Mouse (Mus musculus) heart, adult 2 months (tissue): ENCODE results near the gene Pla2g7. TPM values are rescaled to one million over a fixed set of nuclear protein-coding genes. Genes with fewer than 3 reads are reported as not detected.
A peak's percentile ranks its signal among the peaks of the same experiment; 100 is the strongest.

Experiments used
- DNase-seq, 2 experiments: peaks; one replicate each; pipeline ENCODE4 v3.0.0; 2021
- H3K27ac ChIP-seq: fragments of 200-600 bp; 2 replicates; pipeline ENCODE4 v1.8.1; 2022
- H3K27me3 ChIP-seq: fragments of 200-500 bp; 2 replicates; pipeline ENCODE4 v1.6.1; 2012; ENCODE audit warnings: mild to moderate bottlenecking, low read length, inconsistent platforms, mixed read lengths; ENCODE audit not compliant: control insufficient read depth, insufficient read depth
- H3K36me3 ChIP-seq: fragments of 200-500 bp; 2 replicates; pipeline ENCODE4 v1.6.1; 2012; ENCODE audit warnings: low read length, inconsistent platforms; ENCODE audit not compliant: control insufficient read depth, insufficient read depth
- H3K4me1 ChIP-seq: fragments of 200-500 bp; 2 replicates; pipeline ENCODE4 v1.6.1; 2011; ENCODE audit warnings: low read length; ENCODE audit not compliant: control insufficient read depth, insufficient read depth
- H3K4me3 ChIP-seq: fragments of 200-600 bp; 2 replicates; pipeline ENCODE4 v1.8.1; 2022
- H3K79me2 ChIP-seq: fragments of 200-500 bp; replicated peaks from 2 replicates; pipeline ENCODE4 v1.6.1; 2012; ENCODE audit warnings: mild to moderate bottlenecking, inconsistent platforms, low read length, moderate library complexity, mixed read lengths; ENCODE audit not compliant: control insufficient read depth, insufficient read depth
- H3K9ac ChIP-seq: fragments of 200-500 bp; 2 replicates; pipeline ENCODE4 v1.6.1; 2012; ENCODE audit warnings: low read depth, mild to moderate bottlenecking, control low read depth, inconsistent platforms, low read length, mixed read lengths
- CTCF ChIP-seq: fragments of 200-600 bp; IDR thresholded peaks from 2 replicates; pipeline ENCODE4 v1.8.1; 2022; ENCODE audit warnings: antibody characterized with exemption, mild to moderate bottlenecking, moderate library complexity
- EP300 ChIP-seq: fragments of 200-500 bp; IDR thresholded peaks from 2 replicates; pipeline ENCODE4 v1.6.1; 2011; ENCODE audit warnings: low read depth, low read length, control low read depth; ENCODE audit not compliant: insufficient read depth
- POLR2A ChIP-seq: fragments of 200-500 bp; IDR thresholded peaks from 2 replicates; pipeline ENCODE4 v1.6.1; 2011; ENCODE audit warnings: mild to moderate bottlenecking, low read depth, low read length, control low read depth; ENCODE audit not compliant: insufficient read depth
- WGBS: fragments of 180-500 bp; shearing (Covaris S2); methylation state at CpG from one replicate; pipeline ENCODE4 v1.1.7; 2018; 5-methylcytosine and 5-hydroxymethylcytosine counted together
- intact Hi-C: fragments of 180-260 bp; cut with DNase I; formaldehyde crosslinking; loops from one replicate; pipeline ENCODE4 v1.15.1; 2025
- polyA plus RNA-seq: library from polyadenylated mRNA; depleted of rRNA; stranded (reverse); fragments of >200 nt; gene quantifications from 2 replicates; pipeline ENCODE4 v1.2.3, GENCODE M21; 2012
- total RNA-seq, 2 experiments: library from RNA; stranded (reverse); gene quantifications; 2 replicates each; pipeline ENCODE4 v1.2.3; 2021

Gene Pla2g7
- total and polyA plus RNA-seq, 3 experiments = 3.5 to 6.2 (median 5.8) TPM

DNA sequence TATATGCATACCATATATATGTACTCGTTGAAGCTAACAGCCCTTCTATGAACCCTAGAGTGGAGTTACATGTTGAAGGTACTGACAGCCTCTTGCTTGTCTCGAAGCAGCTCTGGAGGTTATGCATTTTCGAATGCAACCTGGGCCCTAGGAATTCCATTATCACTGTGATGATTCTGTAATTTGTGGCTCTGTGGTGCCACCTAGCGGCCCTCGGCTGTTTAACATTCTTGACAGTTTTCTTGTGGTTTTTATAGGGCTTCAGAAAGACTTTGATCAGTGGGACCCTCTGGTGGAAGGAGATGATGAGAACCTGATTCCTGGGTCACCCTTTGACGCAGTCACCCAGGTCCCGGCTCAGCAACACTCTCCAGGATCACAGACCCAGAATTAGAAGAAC lies 43.7 kb downstream of the Pla2g7 start:
- Histone ChIP-seq H3K27ac (no peak overlapping the region), H3K9ac (no peak overlapping the region), H3K4me1 (no peaks in the 10 kb centered on the region), H3K27me3 (no peaks in the 10 kb centered on the region), H3K4me3 (no peak overlapping the region), H3K36me3 (no peaks in the 10 kb centered on the region), H3K79me2 (no peaks in the 10 kb centered on the region)
- intact Hi-C loops = no loop called here
- WGBS = 15% methylated on average over 7 of the region's 7 CpGs
- TF ChIP-seq CTCF (peak; percentile 82), EP300 (peak; percentile 32; the same call in 1 of the 2 replicates), POLR2A (no peak)
- DNase-seq = peak; percentile 11 to 57

GRCm38 (mm10) chr17:43612221-43612620 lies 44.3 kb downstream of the Pla2g7 start:
- Histone ChIP-seq H3K4me1 (no peaks in the 10 kb centered on the region), H3K27me3 (no peaks in the 10 kb centered on the region), H3K9ac (no peak overlapping the region), H3K79me2 (no peaks in the 10 kb centered on the region), H3K36me3 (no peaks in the 10 kb centered on the region), H3K27ac (no peak overlapping the region), H3K4me3 (no peak overlapping the region)
- WGBS = 31% methylated on average over 3 of the region's 3 CpGs
- TF ChIP-seq EP300 (no peak), CTCF (no peak), POLR2A (no peak)
- intact Hi-C loops = no loop called here
- no peak for DNase-seq

GRCm38 (mm10) chr17:43619156-43619555 lies 51.3 kb downstream of the Pla2g7 start:
- WGBS = 86% methylated on average over 9 of the region's 9 CpGs
- Histone ChIP-seq H3K4me1 (no peaks in the 10 kb centered on the region), H3K4me3 (no peak overlapping the region), H3K79me2 (no peaks in the 10 kb centered on the region), H3K27ac (no peak overlapping the region), H3K36me3 (no peaks in the 10 kb centered on the region), H3K27me3 (no peaks in the 10 kb centered on the region), H3K9ac (no peak overlapping the region)
- no peak for DNase-seq
- TF ChIP-seq CTCF (no peak), POLR2A (no peak), EP300 (no peak)
- intact Hi-C loops = no loop called here

DNA sequence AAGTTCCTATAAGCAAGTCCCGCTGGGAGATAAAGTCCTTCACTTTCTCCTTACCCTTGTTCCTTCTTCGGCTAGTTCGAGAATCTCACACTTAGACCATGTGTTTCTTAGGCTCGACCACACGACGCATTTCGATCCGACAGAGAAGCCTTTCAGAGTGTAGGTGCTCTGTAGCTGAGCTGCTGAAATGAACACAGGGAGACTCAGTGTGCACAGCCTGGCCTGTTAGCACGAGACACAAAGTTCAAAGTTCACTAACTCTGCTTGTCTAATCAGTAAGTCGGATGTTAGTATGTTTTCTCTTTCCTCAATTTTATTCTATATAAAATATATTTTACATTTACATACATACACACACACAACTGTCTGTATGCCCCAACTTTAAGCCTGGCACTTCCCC lies 54.2 kb downstream of the Pla2g7 start:
- Histone ChIP-seq H3K27me3 (no peaks in the 10 kb centered on the region), H3K36me3 (no peaks in the 10 kb centered on the region), H3K79me2 (no peaks in the 10 kb centered on the region), H3K9ac (no peak overlapping the region), H3K4me1 (no peaks in the 10 kb centered on the region), H3K4me3 (no peak overlapping the region), H3K27ac (no peak overlapping the region)
- intact Hi-C loops = loop anchor here (10.0 kb wide), 1 partner anchor 823 kb away; no protein-coding TSS in a partner anchor
- no peak for DNase-seq
- WGBS = 90% methylated on average over 10 of the region's 10 CpGs
- no peak for TF ChIP-seq CTCF
- TF ChIP-seq POLR2A = no peak
- no peak for TF ChIP-seq EP300

- H3K4me1 ChIP-seq = no peaks in the 10 kb centered on the region
- 87% methylated on average over 10 of the region's 10 CpGs for WGBS
- intact Hi-C loops = loop anchor here (10.0 kb wide), 1 partner anchor 817 kb away; no protein-coding TSS in a partner anchor
These were observed 60.3 kb downstream of the Pla2g7 start for GRCm38 (mm10) chr17:43628246-43628645.

DNA sequence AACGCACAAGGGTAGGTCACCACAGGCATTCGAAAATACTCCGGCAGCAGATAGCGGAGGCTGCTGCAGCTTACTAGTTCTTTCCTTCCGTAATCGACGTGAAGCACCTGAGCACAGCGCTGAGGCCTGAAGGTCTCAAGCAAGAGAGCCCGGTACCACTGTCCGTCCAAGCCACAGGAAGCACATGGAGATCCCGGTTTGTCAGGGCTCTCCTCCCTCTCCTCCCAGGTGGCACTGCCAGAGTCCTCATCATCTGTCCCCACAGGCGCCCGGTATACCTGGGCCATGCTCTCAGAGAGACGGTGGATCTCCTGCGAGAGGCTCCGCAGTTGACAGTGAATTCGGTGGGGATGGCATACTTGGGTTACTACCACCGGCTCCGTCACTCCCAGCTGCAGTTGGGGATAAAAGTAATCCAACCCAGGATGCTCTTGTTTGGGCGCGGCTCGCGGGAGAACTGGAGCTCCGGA lies 61.2 kb downstream of the Pla2g7 start:
- no peaks in the 10 kb centered on the region for H3K79me2 ChIP-seq
- no peak overlapping the region for H3K4me3 ChIP-seq
- no peak overlapping the region for H3K9ac ChIP-seq
- intact Hi-C loops = loop anchor here (10.0 kb wide), 1 partner anchor 816 kb away; no protein-coding TSS in a partner anchor
- H3K27ac ChIP-seq = no peak overlapping the region
- TF ChIP-seq POLR2A = no peak
- no peak for TF ChIP-seq EP300
- TF ChIP-seq CTCF = no peak
- no peak for DNase-seq
- H3K27me3 ChIP-seq = peaks cover 19% of the 10 kb centered on the region
- H3K4me1 ChIP-seq = no peaks in the 10 kb centered on the region
- no peaks in the 10 kb centered on the region for H3K36me3 ChIP-seq
- WGBS = 25% methylated on average over 24 of the region's 24 CpGs

More at GRCm38 (mm10) chr17:43628246-43628645, 60.3 kb downstream of the Pla2g7 start:
- H3K27ac ChIP-seq = no peak overlapping the region
- H3K4me3 ChIP-seq = no peak overlapping the region
- H3K27me3 ChIP-seq = peaks cover 19% of the 10 kb centered on the region
- H3K36me3 ChIP-seq = no peaks in the 10 kb centered on the region
- no peak for DNase-seq
- no peak for TF ChIP-seq POLR2A
- TF ChIP-seq EP300 = no peak
- TF ChIP-seq CTCF = no peak
- H3K9ac ChIP-seq = no peak overlapping the region
- no peaks in the 10 kb centered on the region for H3K79me2 ChIP-seq
